Mouse (Mus musculus) spleen, adult 10 weeks (tissue): ENCODE measurements around the gene Ly6g6c. TPM values are rescaled to one million over a fixed set of nuclear protein-coding genes. Genes with fewer than 3 reads are reported as not detected.

ENCODE experiments used
- polyA plus RNA-seq: library from polyadenylated mRNA; stranded (reverse); fragments of 350-450 nt; fragmentation: Illumina TruSeq; extraction: RNeasy Lipid Tissue Mini Kit (QIAGEN cat#74804); gene quantifications from one replicate; pipeline ENCODE4 v1.2.3, GENCODE M21; 2015; ENCODE audit warnings: low replicate concordance; ENCODE audit not compliant: insufficient read depth

Gene Ly6g6c
- 0.26 TPM for polyA plus RNA-seq

DNA sequence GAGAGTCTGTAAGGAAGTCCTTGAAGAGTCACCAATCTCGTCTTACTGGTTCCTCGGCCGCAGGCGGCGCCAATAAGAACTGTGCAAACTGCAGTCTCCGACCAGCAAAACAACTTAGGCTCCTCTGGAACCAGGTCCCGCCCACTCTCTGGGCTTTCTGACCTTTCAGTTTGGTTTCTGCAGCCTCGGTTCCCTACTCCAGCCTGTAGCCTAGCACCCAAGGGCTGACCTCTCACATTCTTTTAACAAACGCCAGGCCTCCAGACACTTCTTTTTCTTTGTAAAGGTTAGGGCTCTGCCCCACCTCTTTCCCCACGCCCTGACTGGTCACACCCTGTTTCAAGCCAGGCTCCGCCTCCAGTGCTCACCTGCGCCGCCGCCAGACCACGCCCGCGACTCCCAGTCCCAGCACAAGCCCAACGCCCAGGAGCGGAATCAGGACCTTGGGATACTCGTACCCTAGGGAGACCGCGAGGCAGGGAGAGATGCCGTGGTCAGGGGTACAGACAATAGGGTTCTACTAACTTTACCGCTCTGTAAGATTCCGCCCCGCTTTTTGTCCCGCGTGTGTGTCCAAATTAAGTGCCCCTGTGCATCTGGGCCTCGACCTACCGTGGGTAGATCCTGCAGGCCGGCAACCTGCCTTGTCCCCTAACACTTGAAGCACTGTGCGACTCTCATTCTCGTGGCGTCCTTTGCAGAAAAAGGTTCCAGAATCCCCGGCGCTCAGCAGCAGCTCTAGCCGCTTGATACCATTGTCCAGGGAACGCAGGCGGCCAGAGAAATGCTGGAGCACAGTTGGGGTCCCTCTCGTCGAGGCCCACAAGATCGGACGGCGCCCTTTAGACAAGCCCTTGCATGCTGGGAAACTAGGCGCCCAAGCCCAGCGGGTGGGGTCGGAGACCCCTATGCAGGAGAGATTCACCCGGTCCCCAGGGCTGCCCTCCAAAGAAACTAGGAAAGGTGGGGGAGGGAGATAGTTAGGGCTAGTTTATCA, at the start of gene Ly6g6c:
TSS of gene Ly6g6c (plus strand) at position 438 of the 997 bp plus-strand sequence.

DNA sequence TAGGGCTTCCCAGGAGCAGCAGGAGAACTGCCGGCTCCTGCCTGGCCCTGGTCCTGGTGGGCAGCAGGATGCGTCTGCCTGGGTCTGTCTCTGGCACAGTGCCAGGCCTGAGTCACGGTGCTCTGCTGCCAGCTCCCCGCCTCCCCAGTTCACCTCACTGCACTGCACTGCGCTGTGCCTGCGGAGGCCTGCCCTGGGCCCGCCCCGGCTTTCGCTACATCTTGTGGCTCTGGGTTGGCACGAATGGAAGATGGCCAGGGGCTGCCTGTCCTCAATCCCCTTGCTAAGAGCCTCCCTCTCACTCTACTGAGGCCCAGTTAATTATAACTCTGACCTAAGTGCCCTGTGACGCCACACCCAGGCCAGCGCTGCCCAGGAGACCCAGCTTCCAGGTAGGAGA, 48.8 kb upstream of the Ly6g6c start, which contains the start of gene Vwa7:
TSS of gene Vwa7 (plus strand) at position 204 of the 400 bp plus-strand sequence.

DNA sequence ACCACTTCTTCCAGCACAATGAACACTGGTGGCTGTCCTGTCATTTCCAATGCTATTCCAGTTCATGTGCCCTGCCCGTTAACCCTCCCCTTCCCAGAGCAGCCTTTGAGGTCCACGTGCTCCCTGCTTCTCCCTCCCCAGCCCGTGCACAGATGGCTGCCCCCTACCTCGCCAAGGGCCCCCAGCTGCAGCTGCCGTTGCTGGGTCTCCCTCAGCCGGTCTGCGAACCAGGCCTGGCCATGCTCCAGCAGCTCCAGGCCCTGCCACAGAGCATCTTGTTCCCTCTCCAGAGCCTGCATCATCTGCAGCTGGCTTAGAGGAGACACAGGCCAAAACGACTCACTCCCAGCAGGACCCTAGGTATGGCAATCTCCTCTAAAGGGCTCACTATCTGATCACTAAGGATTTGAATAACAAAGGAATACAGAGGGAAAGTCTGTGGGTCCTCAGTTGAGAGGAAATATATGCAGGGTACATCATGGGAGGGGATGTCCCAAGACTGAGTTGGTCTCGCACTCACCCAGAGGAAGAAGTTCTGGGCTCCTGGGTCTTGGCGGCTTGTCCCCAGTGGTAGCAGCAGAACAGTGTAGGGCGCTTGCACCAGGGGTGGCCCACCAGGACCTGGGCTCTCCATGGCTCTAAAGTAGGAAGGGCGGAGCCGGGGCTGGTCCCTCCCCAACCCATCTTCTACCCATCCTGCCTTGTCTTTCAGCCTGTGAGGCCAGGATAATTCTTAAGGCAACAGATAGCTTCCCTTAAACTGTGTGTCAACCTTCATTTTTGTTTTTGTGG, 37.7 kb upstream of the Ly6g6c start, which contains the start of gene Sapcd1:
TSS of gene Sapcd1 (minus strand) at position 740 of the 792 bp plus-strand sequence.

DNA sequence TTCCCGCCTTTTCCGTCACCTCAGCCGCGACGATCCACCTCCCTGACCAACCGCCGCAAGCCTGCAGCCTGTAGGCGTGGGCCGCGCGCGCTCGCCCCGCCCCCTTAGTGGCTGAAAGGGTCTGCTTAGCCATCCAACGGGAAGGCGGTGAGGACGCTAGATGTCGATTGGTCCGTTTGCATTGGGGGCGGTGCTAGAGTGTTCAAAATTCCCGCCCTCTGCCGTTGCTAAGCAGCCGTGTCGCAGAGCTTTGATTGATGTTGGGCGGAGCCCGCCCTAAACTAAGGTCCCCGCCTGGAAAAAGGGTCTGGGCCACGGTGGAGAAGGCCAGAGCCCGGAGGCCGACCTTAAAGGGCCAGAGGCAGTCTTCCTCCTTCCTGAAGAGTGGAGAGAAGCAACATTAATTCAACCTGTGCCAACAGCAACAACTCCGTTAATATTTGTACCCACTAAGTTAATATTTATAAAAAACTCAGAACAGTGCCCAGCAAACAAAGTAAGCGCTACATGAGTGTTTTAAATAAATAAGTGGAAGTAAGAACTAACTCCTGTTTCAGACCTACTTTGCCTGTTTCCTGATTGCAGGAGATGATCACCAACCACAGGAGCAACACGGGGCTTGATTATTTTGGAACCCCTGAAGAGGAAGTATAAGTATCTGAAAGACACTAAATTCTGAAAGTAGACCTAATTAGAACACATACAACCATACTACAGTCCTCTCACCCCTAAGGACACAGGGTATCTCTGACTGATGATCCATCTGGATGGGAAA, 18.3 kb upstream of the Ly6g6c start, which contains the start of gene Msh5:
TSS of gene Msh5 (minus strand) at position 65 of the 775 bp plus-strand sequence.

DNA sequence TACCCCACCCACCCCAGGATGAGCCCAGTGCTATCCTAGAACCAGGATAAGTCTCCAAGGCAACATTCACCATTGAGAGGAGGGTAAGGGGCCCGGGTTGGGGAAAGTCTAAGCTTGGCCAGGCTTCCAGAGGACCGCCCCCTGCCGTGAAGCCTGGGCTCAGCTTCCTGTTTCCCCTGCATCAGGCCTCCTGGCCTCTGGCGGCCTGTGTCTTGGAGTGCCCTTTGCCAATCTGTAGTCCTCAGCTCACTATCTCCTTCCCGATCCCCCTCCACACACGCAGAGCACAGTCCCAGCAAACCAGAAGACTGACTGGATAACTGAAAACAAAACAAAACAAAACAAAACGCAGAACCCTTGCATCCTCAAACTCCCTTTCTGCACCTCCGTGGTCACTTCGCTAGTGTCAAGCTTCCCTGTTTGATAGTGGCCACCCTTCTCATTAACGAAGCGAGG, 15.6 kb upstream of the Ly6g6c start, which contains the start of gene Clic1:
TSS of gene Clic1 (plus strand) at position 406 of the 456 bp plus-strand sequence.

DNA sequence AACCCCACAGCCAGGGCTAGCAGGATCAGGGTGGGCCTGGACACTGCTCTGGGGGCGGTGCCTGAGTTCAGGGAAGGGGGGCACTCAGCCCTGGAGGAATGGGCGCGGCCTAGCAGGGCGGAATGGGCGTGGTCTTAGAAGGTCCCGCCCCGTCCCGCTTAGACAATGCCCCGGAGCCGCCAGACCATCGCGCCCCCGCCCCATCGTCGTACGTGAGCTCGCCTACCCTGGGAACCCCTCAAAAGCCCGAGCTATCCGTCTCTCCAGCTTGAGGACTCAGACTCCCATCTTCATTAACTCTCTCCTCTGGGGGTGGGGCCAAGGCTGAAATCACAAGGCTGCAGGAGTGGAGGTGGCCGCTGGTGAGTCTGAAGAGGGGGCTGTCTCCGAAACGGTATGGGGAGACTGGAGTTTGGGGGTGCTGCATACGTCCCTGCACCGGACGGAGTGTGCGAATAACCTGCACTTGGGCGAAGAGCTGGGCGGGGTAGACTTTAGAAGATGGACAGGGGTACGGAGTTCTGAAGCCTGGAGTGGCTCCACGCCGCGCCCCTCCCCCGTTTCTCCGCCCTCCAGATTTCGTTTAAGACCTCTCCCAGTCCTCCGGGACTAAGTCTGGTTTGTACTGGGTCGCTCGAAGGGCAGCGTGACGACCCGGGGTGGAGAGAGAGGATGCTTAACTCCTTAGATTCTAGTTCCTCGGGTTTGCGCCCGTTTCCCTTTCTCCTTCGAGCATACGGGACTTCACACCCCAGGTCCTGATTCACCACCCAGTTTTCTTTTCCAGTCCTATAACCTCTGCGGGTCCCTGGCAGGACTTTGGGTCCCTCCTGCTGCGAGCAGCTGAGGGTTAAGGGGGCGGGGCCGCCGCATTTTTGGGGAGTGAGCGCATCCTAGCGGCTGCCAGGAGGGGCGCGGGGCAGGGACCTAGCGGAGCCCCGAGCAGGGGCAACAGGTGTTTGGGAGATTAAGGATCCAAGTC, 6.0 kb upstream of the Ly6g6c start, which contains the start of gene Ddah2:
TSS of gene Ddah2 (plus strand) at position 125 of the 982 bp plus-strand sequence.

DNA sequence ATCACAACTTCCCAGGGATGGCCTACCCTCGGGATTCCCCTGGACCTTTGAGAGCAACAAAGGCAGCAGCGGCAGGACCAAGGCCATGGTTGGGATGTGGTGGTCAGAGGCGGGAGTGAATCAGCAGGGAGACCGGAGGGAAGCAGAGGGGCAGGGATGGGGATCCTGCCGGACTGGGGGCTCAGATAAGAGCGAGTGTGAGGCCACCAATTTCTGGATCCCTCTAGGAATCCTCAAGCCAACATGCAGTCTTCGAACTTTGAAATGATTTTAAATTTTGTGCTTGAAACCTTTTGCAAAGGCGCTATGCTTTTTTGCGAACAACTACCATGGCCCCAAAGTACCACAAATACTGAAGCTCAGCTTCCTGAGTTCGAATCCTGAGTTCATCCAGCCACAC, 896 bp downstream of the Ly6g6c start, which contains the start of gene Mpig6b:
TSS of gene Mpig6b (minus strand) at position 101 of the 400 bp plus-strand sequence.

DNA sequence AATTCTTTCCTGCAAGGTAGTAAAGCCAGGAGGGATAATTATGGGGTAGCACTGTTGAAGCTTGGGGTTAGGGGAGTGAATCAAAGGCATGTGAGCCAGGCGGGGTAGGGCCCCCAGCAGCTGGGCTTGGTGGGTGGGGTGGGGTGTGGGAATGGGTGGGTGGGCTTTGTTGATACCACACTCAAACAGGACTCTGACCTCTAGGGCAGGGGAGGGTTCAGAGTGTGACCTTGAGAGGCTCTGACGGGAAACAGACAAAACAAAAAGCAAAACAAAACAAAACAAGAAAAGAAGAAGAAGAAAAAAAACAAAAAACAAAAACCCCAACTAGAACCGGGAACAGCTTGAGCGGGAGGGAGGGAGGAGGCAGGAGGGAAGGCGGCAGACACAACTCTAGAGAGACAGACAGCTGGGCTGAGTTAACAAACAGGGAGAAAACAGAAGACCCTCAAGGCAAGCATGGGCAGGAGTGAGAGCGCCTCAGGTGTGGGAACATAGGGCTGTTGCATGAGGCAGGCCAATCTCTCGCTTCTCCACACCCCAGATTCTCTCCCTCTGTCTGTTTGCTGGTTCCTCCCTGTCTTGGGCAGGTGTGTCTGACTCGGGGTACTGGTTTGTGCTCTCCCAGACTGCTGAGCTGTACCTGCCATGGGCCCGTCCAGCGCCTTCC, 11.5 kb downstream of the Ly6g6c start, which contains the start of gene Ly6g6e:
TSS of gene Ly6g6e (plus strand) at position 396 of the 670 bp plus-strand sequence.

DNA sequence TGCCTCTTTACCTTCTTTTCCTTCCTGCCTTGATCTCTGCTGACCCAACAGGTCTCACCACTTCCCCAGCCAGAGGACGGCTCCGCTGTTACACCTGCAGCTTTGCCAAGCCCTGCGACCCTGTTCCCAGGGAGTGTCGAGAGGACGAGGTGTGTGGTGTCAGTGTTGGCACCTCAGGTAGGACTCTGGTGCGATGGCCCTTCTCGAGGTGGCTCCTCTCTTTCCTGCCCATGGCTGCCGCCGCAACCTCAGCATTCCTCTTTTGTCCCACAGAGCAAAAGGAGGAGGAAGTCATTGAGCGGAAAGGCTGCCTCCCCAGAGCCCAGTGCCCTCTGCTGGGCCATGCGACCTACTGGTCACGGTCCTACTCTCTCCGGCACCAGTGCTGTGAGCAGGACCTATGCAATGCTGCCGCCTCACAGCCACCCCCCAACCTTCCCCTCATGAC, 12.6 kb downstream of the Ly6g6c start, which contains the start of gene Ly6g6d:
TSS of gene Ly6g6d (minus strand) at position 280 of the 448 bp plus-strand sequence.

DNA sequence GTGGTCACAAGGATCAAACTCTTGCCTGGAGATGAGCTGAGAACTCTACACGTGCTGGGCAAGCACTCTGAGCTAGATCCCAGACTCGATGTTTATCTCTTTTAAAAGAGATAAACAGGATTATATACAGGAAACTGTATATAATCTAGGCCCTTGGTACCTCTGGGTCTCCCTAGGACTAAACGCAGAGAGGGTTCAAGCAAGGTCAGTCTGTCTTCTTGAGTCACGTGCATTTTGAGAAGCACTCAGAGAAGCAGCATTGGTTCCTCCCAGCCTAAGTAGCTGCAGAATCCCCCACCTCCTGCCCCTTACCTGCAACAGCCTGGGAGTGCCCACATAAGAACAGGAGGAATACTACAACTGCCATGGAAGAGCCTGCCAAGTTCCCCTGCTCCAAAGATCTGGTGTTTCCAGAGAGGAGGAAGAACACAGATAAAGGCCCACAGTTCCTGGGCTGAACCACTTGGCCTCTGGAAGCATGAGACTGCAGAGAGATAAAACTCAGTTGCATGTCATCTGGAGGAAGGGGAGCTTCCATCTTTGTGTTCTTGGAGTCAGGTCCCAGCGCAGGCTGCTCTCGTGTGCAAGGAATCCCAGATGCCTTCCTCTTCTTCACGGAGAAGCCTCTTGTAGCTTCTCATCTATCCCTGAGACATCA, 20.1 kb downstream of the Ly6g6c start, which contains the start of gene Ly6g6f:
TSS of gene Ly6g6f (minus strand) at position 403 of the 658 bp plus-strand sequence.

DNA sequence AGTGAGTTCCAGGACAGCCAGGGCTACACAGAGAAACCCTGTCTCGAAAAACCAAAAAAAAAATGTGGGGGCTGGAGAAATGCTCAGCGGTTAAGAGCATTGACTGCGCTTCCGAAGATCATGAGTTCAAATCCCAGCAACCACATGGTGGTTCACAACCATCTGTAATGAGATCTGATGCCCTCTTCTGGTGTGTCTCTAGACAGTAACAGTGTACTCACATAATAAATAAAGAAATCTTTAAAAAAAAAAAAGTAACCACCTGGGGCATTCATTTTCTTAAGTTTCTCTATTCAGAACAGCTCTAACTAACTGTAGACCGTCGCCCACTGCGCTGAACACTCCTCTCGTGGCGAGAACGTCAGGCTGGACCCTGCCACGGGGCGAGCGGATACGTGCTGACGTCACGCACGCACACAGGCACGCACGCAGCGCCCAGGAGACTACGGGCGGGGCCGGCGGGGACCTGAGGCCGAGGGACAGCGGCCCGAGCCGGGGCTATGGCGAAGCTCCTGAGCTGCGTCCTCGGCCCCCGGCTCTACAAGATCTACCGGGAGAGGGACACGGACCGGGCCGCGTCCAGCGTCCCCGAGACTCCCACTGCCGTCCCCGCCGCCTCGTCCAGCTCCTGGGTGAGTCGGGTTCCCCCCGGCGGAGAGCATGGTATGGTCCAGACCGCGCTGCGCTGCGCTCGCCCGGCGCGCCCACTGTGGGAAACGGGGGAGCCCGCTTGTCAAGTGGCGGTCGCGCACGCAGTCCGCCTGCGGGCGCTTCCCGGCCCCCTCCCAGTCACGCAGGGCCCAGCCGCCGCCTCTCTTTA, 23.8 kb downstream of the Ly6g6c start, which contains the start of gene Abhd16a:
TSS of gene Abhd16a (plus strand) at position 439 of the 820 bp plus-strand sequence.

DNA sequence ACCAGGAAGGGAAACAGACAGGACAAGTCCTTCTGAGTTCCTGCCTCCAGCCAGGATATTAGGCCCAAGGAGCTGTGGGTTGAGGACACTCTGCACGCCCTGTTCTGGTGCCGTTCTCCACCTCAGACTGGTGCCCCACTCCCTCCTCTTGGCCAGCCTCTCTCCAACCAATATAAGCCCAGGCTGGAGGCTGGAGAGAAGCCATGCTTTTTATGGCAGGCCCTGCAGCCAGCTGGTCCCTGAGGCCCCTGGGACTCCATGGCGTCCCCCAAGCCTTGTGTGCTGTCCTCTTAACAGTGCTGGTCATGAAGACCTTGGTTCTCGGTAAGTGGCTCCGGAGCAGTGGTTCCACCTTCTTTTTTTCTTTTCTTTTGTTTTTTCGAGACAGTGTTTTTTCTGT, 42.9 kb downstream of the Ly6g6c start, which contains the start of gene Ly6g5c:
TSS of gene Ly6g5c (plus strand) at position 183 of the 400 bp plus-strand sequence.

DNA sequence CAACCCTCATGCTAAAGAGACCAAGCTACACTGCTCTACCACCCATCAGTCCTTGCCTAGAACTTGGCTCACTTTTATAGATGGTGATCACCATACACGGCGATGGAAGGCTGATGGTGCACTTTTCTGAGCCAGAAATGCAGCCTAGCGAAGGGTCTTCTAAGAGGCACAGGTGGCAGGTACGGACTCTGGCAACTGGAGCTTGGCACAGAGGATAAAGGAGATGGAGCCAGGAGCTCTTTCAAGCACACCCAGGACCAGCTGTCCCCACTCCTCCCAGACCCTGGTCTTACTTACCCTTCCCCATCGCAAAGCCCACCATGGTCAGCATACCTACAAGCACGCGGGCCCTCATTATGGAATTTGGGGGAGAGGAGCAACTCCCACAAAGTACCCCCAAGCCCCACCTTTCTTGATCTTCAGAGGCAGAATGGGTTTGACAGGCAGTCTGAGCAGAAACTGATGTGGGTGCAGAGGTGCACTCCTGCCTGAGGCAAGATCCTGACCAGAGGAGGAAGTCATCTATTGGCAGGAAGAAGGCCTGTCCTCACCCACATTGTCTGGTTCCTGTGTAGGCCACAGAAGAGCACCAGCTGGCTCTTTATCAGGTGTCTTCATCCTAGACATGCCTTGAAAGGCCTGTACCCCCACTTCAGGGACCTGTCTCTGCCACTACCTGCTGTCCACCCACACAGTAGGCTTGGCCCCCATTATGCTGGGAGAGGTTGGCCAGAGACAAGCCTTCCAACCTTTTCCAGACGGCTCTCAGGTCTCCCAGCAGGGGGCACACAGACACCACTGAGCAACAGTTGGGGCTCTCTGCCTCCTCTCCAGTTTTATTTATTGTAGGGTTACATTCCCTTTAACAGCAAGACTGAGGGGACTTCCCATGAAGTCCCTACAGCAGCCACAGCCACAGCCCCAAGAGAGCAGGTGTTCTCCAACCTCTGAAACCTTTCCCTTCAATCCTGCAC, 50.1 kb downstream of the Ly6g6c start, which contains the start of gene Ly6g5b:
TSS of gene Ly6g5b (minus strand) at position 383 of the 974 bp plus-strand sequence.

